Mouse (Mus musculus) liver, embryonic 15.5 days (tissue): ENCODE data around the gene Gm21970. TPM values are rescaled to one million over a fixed set of nuclear protein-coding genes. Genes with fewer than 3 reads are reported as not detected.
"Not testable (repeated sequence)": the region's sequence is repeated elsewhere in the genome, so short reads cannot be mapped to it uniquely, and the experiment has no call there.

ENCODE experiments used
- ATAC-seq: fragments of 200-750 bp; cut with Nextera tagmentation; 2 replicates; pipeline ENCODE4 v1.8.0; 2017; ENCODE audit warnings: moderate number of reproducible peaks, mild to moderate bottlenecking, moderate library complexity; ENCODE audit not compliant: insufficient read depth
- H3K27ac ChIP-seq: fragments of 300-500 bp; sonication (generic); replicated peaks from 2 replicates; pipeline ENCODE4 v1.5.1; 2015; ENCODE audit warnings: mild to moderate bottlenecking, inconsistent platforms
- H3K27me3 ChIP-seq: fragments of 300-500 bp; sonication (generic); 2 replicates; pipeline ENCODE4 v1.6.1; 2015; ENCODE audit warnings: mild to moderate bottlenecking, inconsistent platforms
- H3K36me3 ChIP-seq: fragments of 300-500 bp; sonication (generic); replicated peaks from 2 replicates; pipeline ENCODE4 v1.6.1; 2015; ENCODE audit warnings: moderate library complexity, mild to moderate bottlenecking, inconsistent platforms
- H3K4me1 ChIP-seq: fragments of 300-500 bp; sonication (generic); replicated peaks from 2 replicates; pipeline ENCODE4 v1.6.1; 2015; ENCODE audit warnings: inconsistent platforms
- H3K4me2 ChIP-seq: fragments of 300-500 bp; sonication (generic); 2 replicates; pipeline ENCODE4 v1.6.1; 2015; ENCODE audit warnings: moderate library complexity, mild to moderate bottlenecking, inconsistent platforms
- H3K4me3 ChIP-seq: fragments of 300-500 bp; sonication (generic); replicated peaks from 2 replicates; pipeline ENCODE4 v1.5.1; 2015; ENCODE audit warnings: mild to moderate bottlenecking, inconsistent platforms
- H3K9ac ChIP-seq: fragments of 300-500 bp; sonication (generic); 2 replicates; pipeline ENCODE4 v1.6.1; 2015; ENCODE audit warnings: moderate library complexity, mild to moderate bottlenecking, inconsistent platforms
- H3K9me3 ChIP-seq: fragments of 300-500 bp; sonication (generic); replicated peaks from 2 replicates; pipeline ENCODE4 v1.6.1; 2016; ENCODE audit warnings: inconsistent platforms
- WGBS: fragments of 180-500 bp; shearing (Covaris S2); methylation state at CpG from one replicate; pipeline ENCODE4 v1.1.7; 2015; ENCODE audit warnings: mixed read lengths; ENCODE audit not compliant: insufficient replicate concordance; 5-methylcytosine and 5-hydroxymethylcytosine counted together
- polyA plus RNA-seq: library from polyadenylated mRNA; unstranded; fragments of >200 nt; fragmentation: Nextera tagmentation; extraction: Ambion mirVana; gene quantifications from 2 replicates; pipeline ENCODE4 v1.2.1, GENCODE M21; 2015

Gene Gm21970
- polyA plus RNA-seq, 1 experiment from 2014 or later: 0.31 TPM

DNA sequence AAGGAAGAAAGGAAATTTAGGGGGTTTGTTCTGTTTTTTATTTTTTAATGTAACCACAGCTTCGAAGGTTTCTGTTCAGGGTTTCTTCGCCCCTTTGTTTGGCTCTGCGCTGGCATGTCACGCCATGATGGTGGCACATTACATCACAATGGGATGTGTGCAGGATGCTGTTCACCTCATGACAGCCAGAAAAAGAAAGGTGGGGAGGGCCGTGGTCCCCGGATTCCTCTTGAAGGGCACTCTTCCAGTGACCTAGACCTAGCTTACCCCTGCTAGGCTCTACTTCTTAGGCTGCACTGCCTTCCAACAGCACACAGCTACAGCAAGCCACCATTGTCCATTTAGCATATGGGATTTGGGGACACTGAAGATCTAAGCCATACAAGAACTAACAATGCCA, 34.3 kb downstream of the Gm21970 start:
- Histone ChIP-seq H3K36me3 (peaks cover 64% of the 10 kb centered on the region), H3K4me1 (no peaks in the 10 kb centered on the region), H3K9ac (no peak overlapping the region), H3K4me3 (no peak overlapping the region), H3K9me3 (no peaks in the 10 kb centered on the region), H3K4me2 (no peak overlapping the region), H3K27me3 (no peaks in the 10 kb centered on the region), H3K27ac (no peak overlapping the region)
- no peak for ATAC-seq
- WGBS: 85% methylated on average over 6 of the region's 6 CpGs

DNA sequence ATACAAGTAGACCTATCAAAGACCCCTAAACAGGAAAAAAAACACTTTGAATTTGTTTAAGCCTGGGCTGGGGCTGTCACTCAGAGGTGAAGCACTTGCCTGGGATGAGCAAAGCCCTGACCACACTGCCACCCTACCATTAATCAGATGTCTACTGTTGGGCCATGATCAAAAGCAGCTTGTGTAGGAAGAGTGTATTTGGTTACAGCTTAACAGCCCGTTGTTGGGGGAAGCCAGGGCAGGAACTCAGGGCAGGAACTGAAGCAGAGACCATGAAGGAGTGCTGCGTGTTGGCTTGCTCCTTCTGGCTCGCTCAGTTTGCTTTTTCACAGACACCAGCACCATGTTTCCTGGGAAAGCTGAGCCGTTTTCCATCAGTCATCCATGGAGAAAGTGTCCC, 35.1 kb downstream of the Gm21970 start:
- 73% methylated on average over 4 of the region's 4 CpGs for WGBS

DNA sequence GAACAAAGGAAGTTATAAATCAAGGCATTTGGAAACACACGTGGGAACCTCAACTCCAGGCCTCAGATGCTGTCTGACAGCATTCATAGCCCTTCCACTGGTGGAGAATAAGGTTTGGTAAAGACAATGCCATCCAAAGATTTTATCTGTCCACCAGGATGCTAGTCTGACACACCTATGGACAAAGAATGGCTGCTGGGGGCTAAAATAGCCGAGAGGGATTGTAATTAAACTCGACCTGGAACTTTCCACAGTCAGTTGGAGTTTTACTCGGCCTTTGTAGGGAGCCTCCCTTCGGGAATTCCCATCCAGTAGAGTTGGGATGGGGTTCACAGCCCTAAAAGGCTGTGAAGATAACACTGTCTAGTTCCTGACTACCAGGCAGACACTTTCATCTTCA, 35.9 kb downstream of the Gm21970 start:
- H3K27me3 ChIP-seq: no peaks in the 10 kb centered on the region
- no peaks in the 10 kb centered on the region for H3K9me3 ChIP-seq
- no peak overlapping the region for H3K4me2 ChIP-seq
- H3K27ac ChIP-seq: no peak overlapping the region
- no peak for ATAC-seq
- WGBS: 67% methylated on average over 5 of the region's 5 CpGs
- peaks cover 48% of the 10 kb centered on the region for H3K36me3 ChIP-seq
- no peak overlapping the region for H3K9ac ChIP-seq
- peaks cover 7% of the 10 kb centered on the region; the same call in 1 of the 2 replicates for H3K4me1 ChIP-seq
- H3K4me3 ChIP-seq: no peak overlapping the region

More for the DNA sequence above, 35.1 kb downstream of the Gm21970 start:
- H3K9me3 ChIP-seq: no peaks in the 10 kb centered on the region
- no peaks in the 10 kb centered on the region for H3K27me3 ChIP-seq
- no peak overlapping the region for H3K9ac ChIP-seq
- ATAC-seq: no peak
- no peak overlapping the region for H3K27ac ChIP-seq
- no peak overlapping the region for H3K4me2 ChIP-seq
- H3K4me1 ChIP-seq: 0 out of 2 replicates have a peak, but pooled peaks cover under 1% of the 10 kb centered on the region
- H3K4me3 ChIP-seq: no peak overlapping the region
- H3K36me3 ChIP-seq: peaks cover 57% of the 10 kb centered on the region

DNA sequence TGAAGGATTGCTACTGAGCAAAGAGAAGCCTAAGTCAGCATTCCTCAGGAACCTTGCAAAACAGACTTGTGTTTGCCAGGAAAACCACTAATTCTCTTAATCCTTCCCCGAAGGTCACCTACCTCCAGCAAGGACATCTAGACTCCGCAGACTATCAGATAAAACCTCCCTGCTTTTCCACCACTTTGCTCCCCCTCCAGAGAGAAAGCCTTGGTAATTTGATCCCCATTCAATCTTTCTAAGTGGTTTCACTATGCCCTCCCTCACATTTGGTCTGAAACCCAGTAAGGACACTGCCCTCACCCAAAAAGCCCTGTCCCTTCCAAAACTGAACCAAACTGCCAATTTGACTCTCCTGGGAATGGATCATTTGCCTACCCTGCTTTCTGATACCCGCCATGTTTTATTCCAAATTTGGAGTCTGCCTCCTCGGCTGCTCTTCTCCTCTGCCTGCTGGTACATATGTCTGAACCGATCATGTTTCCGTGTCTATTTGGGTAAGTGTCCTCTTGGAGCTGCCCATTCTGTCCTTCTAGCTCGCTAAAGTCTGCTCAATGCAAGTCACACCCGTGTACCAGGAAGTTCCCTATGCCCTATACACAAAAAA, 36.8 kb downstream of the Gm21970 start:
- H3K36me3 ChIP-seq: peaks cover 40% of the 10 kb centered on the region
- no peak for ATAC-seq
- no peak overlapping the region for H3K4me2 ChIP-seq
- no peak overlapping the region for H3K27ac ChIP-seq
- H3K4me1 ChIP-seq: peaks cover 16% of the 10 kb centered on the region
- H3K9me3 ChIP-seq: no peaks in the 10 kb centered on the region
- no peaks in the 10 kb centered on the region for H3K27me3 ChIP-seq
- no peak overlapping the region for H3K9ac ChIP-seq
- H3K4me3 ChIP-seq: no peak overlapping the region
- 75% methylated on average over 8 of the region's 8 CpGs for WGBS

DNA sequence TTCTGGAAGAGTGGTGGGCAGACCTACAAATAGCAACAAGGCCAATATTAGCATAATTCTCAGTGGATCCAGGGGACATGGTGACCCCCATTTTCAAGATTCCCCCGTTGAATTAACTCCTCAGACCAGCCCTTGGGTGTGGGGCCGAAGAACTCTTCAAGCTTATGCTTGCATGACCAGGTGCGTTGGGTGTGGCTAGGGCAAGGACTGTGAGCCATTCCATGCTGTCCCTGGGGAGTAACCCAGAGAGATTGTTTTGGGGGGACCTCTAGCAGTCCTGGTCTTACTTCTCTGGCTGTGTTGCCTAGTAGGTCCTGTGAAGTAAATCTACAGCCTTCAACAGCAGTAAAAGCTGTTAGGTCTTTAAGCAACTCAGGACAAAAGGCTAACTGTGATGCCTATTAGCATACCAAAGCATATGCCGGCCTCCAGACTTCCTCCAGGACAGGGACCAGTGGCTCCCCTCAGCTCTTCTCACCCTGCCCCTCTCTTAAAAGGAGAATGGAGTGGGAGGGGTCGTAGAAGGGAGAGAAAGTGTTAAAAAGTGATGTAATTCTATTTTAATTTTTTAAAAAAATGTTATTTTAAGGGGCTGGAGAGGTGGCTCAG, 41.3 kb downstream of the Gm21970 start:
- H3K4me1 ChIP-seq: peaks cover 42% of the 10 kb centered on the region
- peak overlapping the region; percentile 53 for H3K27ac ChIP-seq
- H3K9me3 ChIP-seq: no peaks in the 10 kb centered on the region
- H3K4me2 ChIP-seq: no peak overlapping the region
- ATAC-seq: no peak
- no peak overlapping the region for H3K9ac ChIP-seq
- no peak overlapping the region for H3K4me3 ChIP-seq
- H3K36me3 ChIP-seq: no peaks in the 10 kb centered on the region
- H3K27me3 ChIP-seq: no peaks in the 10 kb centered on the region
- WGBS: 62% methylated on average over 5 of the region's 5 CpGs

DNA sequence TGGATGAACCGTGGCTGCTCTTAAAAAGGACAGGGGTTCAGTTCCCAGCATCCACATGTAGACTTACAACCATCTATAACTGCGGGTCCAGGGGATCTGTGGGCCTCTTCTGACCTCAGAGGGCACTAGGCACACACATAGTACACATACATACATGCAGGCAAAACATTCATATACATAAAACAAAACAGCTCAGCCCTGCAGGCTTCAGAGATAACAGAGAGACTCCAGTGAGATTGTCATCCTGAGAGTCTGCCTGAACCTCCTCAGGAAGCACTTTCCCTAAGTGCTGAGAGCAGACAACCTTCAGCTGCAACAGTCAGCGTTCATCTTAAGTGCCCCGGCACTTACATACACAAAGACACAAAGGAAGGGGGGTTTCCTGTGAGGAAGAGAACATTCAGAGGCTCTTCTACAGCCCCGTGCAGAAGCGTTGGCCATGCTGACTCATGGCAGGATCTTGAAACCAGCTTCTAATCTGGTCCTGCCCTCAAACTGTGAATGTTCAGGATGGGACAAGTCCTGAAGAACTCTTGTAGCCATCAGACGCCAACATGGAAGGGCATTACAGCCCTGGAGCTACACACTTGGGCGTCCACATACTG, 41.9 kb downstream of the Gm21970 start:
- no peaks in the 10 kb centered on the region for H3K36me3 ChIP-seq
- ATAC-seq: peak; percentile 76
- WGBS: 25% methylated on average over 8 of the region's 8 CpGs
- no peak overlapping the region for H3K9ac ChIP-seq
- no peaks in the 10 kb centered on the region for H3K9me3 ChIP-seq
- H3K4me3 ChIP-seq: no peak overlapping the region
- peaks cover 48% of the 10 kb centered on the region for H3K4me1 ChIP-seq
- peak overlapping the region; percentile 32; the same call in 1 of the 2 replicates for H3K4me2 ChIP-seq
- peak overlapping the region; percentile 53 for H3K27ac ChIP-seq
- no peaks in the 10 kb centered on the region for H3K27me3 ChIP-seq

DNA sequence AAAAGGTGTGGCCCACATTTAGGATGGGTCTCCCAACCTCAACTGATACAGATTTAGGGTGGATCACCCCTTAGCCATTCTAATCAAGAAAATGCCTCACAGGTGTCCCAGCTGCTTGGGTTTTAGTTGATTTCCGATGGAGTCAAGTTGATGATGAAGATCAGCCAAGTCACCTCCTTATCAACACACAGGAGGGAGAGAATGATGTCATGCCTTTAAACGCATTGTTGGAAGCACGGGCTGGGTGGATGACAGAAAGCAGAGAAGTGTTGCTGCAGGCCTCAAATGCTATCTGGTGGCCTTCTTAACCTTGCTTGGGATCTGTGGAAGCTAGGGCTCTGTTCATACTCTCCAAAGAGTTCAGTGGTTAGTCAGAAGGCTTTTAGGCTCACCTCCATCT, 42.6 kb downstream of the Gm21970 start:
- H3K4me1 ChIP-seq: peaks cover 55% of the 10 kb centered on the region
- no peaks in the 10 kb centered on the region for H3K36me3 ChIP-seq
- 0 out of 2 replicates have a peak overlapping the region, but pooled peaks have one; percentile 53 for H3K27ac ChIP-seq
- no peaks in the 10 kb centered on the region for H3K9me3 ChIP-seq
- no peak overlapping the region for H3K9ac ChIP-seq
- WGBS: 41% methylated on average over 3 of the region's 3 CpGs
- H3K4me2 ChIP-seq: no peak overlapping the region
- no peak for ATAC-seq
- H3K27me3 ChIP-seq: no peaks in the 10 kb centered on the region
- no peak overlapping the region for H3K4me3 ChIP-seq

DNA sequence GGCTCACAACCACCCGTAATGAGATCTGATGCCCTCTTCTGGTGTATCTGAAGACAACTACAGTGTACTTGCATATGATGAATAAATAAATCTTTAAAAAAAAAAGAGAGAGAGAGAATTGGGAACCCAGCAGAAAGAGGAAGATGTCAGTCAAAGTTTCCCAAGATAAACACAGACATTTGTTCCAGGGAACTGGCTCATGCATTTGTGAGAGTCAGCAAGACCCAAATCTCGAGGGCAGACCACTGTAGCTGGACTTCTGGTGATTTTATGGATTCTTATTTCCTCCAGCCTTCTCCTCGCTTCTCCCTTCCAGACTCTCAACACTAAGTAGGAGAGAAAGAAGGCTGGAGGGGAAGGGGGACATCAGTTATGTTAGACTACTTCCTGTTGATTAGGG, 46.6 kb downstream of the Gm21970 start:
- no peaks in the 10 kb centered on the region for H3K27me3 ChIP-seq
- no peaks in the 10 kb centered on the region for H3K36me3 ChIP-seq
- WGBS: 44% methylated on average over 3 of the region's 3 CpGs
- H3K4me2 ChIP-seq: no peak overlapping the region
- H3K9ac ChIP-seq: 0 out of 2 replicates have a peak overlapping the region, but pooled peaks have one; percentile 9
- peak overlapping the region; percentile 100 for H3K27ac ChIP-seq
- no peaks in the 10 kb centered on the region for H3K9me3 ChIP-seq
- peaks cover 79% of the 10 kb centered on the region for H3K4me1 ChIP-seq
- ATAC-seq: no peak
- H3K4me3 ChIP-seq: no peak overlapping the region

DNA sequence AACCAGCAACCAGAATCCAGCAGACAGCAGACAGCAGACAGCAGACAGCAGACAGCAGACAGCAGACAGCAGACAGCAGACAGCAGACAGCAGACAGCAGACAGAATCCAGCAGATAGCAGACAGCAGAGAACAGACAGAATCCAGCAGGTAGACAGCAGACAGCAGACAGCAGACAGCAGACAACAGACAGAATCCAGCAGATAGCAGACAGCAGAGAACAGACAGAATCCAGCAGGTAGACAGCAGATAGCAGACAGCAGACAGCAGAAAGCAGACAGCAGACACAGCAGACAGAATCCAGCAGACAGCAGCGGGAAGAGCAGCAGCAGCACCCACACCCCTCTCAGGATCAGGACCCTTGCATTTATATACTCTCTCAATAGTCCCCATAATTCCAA, 47.1 kb downstream of the Gm21970 start:
- ATAC-seq, H3K9ac ChIP-seq, H3K4me3 ChIP-seq, H3K27me3 ChIP-seq, H3K36me3 ChIP-seq, H3K9me3 ChIP-seq, H3K4me2 ChIP-seq: not testable (repeated sequence)
- H3K27ac ChIP-seq: peak overlapping the region; percentile 100
- peaks cover 79% of the 10 kb centered on the region for H3K4me1 ChIP-seq
- 76% methylated on average over 1 of the region's 1 CpGs for WGBS

DNA sequence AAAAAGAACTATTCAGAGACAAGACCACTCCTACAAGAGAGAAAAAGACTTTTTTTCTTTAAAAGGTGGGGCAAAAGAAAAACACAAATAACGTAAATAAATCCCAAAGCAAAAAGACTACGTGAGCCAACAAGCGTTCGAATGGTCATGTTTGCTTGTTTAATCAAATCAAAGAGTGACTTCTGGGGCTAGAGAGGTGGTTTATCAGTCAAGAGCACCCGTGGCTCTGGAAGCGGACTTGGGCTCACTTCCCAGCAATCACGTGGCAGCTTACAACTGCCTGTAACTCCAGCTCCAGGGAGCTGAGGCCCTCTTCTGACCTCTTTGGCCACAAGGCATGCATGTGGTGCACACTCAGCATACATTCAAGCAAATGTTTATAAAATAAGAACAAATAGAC, 49.8 kb downstream of the Gm21970 start:
- Histone ChIP-seq H3K27ac (peak overlapping the region; percentile 100), H3K4me1 (peaks cover 86% of the 10 kb centered on the region), H3K27me3 (no peaks in the 10 kb centered on the region), H3K9ac (peak overlapping the region; percentile 57), H3K9me3 (no peaks in the 10 kb centered on the region), H3K36me3 (no peaks in the 10 kb centered on the region), H3K4me3 (peak overlapping the region; percentile 24), H3K4me2 (peak overlapping the region; percentile 65)
- 3% methylated on average over 7 of the region's 7 CpGs for whole genome bisulfite sequencing
- peak; percentile 88 for ATAC-seq

DNA sequence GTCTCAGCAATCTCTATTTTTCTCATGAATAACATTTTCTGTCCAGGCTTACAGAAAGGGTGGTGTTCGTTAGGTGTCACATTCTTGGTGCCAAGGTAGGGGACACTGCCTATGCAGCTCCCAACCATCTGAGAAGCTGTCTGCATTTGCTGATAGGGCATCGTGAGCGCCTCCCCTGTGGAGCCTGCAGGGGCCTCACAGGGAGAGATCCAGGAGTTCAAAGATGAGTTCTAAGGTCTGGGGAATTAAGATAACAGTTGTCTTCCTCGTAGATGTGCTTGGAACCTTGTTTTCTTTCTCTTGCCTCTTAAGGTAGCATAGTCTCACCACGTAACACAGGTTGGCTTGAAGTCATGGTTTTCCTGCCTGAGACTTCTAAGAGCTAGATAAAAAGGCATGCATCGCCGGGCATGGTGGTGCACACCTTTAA, 50.3 kb downstream of the Gm21970 start:
- peak overlapping the region; percentile 24 for H3K4me3 ChIP-seq
- ATAC-seq: peak; percentile 98
- H3K9me3 ChIP-seq: no peaks in the 10 kb centered on the region
- H3K36me3 ChIP-seq: no peaks in the 10 kb centered on the region
- peak overlapping the region; percentile 100 for H3K27ac ChIP-seq
- peak overlapping the region; percentile 41; the same call in 1 of the 2 replicates for H3K9ac ChIP-seq
- H3K4me2 ChIP-seq: peak overlapping the region; percentile 65
- H3K27me3 ChIP-seq: no peaks in the 10 kb centered on the region
- peaks cover 90% of the 10 kb centered on the region for H3K4me1 ChIP-seq
- 12% methylated on average over 7 of the region's 7 CpGs for WGBS
